Mouse (Mus musculus) midbrain, embryonic 15.5 days (tissue): Measurements from ENCODE around the gene Tnfsf15. TPM values are rescaled to one million over a fixed set of nuclear protein-coding genes. Genes with fewer than 3 reads are reported as not detected.

Experiments used
- ATAC-seq: fragments of 200-750 bp; cut with Nextera tagmentation; replicated peaks from 2 replicates; pipeline ENCODE4 v1.8.0; 2017; ENCODE audit warnings: moderate TSS enrichment
- H3K27ac ChIP-seq: fragments of 300-500 bp; sonication (generic); 2 replicates; pipeline ENCODE4 v1.5.1; 2015; ENCODE audit warnings: mild to moderate bottlenecking, inconsistent platforms
- H3K27me3 ChIP-seq: fragments of 300-500 bp; sonication (generic); replicated peaks from 2 replicates; pipeline ENCODE4 v1.6.1; 2015; ENCODE audit warnings: inconsistent platforms
- H3K36me3 ChIP-seq: fragments of 300-500 bp; sonication (generic); replicated peaks from 2 replicates; pipeline ENCODE4 v1.6.1; 2015; ENCODE audit warnings: inconsistent platforms
- H3K4me1 ChIP-seq: fragments of 300-500 bp; sonication (generic); 2 replicates; pipeline ENCODE4 v1.6.1; 2015; ENCODE audit warnings: inconsistent platforms
- H3K4me2 ChIP-seq: fragments of 300-500 bp; sonication (generic); 2 replicates; pipeline ENCODE4 v1.6.1; 2015; ENCODE audit warnings: inconsistent platforms, mild to moderate bottlenecking, moderate library complexity
- H3K4me3 ChIP-seq: fragments of 300-500 bp; sonication (generic); 2 replicates; pipeline ENCODE4 v1.5.1; 2015; ENCODE audit warnings: mild to moderate bottlenecking, inconsistent platforms
- H3K9ac ChIP-seq: fragments of 300-500 bp; sonication (generic); 2 replicates; pipeline ENCODE4 v1.6.1; 2015; ENCODE audit warnings: mild to moderate bottlenecking, inconsistent platforms
- H3K9me3 ChIP-seq: fragments of 300-500 bp; sonication (generic); 2 replicates; pipeline ENCODE4 v1.6.1; 2016; ENCODE audit warnings: inconsistent platforms
- WGBS: fragments of 180-500 bp; shearing (Covaris S2); methylation state at CpG from one replicate; pipeline ENCODE4 v1.1.7; 2015; ENCODE audit warnings: mixed read lengths; 5-methylcytosine and 5-hydroxymethylcytosine counted together
- polyA plus RNA-seq: library from polyadenylated mRNA; unstranded; fragments of >200 nt; fragmentation: Nextera tagmentation; extraction: Ambion mirVana; gene quantifications from 2 replicates; pipeline ENCODE4 v1.2.1, GENCODE M21; 2015

Gene Tnfsf15
- polyA plus RNA-seq, 1 experiment from 2014 or later: not detected

DNA sequence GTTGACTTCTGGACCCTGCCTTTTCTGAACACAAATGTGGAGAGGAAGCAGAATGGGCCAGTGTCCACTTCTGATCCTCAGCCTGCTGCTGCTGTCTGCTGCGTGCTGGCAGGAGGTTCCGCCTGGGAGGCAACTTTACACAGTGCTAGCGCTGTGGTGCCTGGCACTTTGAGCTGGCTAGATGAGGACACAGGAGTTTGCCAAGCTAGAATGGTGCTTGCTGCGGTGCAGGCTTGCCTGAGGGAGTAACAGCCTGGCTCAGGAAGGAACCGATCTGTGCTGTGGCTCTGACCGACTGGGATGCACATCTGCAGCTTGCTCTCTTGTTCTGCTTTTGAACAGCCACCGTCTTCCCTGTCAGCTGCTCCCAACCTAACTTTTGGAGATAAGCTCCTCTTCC, 5.4 kb downstream of the Tnfsf15 start:
- WGBS: 69% methylated on average over 7 of the region's 7 CpGs
- H3K9ac ChIP-seq: no peak overlapping the region

DNA sequence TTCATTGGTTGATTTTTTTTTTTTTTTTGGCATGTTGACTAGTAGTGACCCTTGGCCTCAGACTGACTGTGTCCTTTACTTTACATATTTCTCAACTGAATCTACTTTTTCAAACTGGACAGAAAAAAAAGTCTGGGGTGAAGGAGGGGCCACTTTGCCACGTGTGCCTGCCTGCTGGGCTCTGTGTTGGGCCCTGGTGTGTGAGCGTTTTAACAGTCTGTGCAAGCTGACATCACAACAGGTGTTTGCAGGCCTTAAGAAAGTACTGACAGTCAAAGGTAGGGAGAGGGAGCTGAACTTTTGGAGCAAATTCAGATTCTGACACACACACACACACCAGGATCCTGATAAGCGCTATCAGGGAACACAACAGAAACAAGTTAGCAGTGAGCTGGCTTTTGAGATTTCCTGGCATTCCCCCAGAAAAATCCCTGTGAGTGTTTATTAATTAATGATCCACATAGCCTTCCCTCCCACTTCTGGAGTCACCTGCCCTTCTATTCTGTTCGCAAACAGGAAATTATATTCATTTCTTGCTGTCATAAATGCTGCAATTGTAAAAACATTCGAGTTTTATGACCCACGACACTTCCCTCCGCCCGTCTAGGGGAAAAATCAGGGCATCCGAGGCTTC, 6.4 kb downstream of the Tnfsf15 start:
- Histone ChIP-seq H3K27me3 (no peaks in the 10 kb centered on the region), H3K9ac (no peak overlapping the region), H3K27ac (no peak overlapping the region), H3K4me2 (no peak overlapping the region), H3K36me3 (no peaks in the 10 kb centered on the region), H3K9me3 (no peaks in the 10 kb centered on the region), H3K4me1 (no peaks in the 10 kb centered on the region), H3K4me3 (no peak overlapping the region)
- 81% methylated on average over 9 of the region's 9 CpGs for WGBS
- ATAC-seq: no peak

More for the DNA sequence above, 5.4 kb downstream of the Tnfsf15 start:
- Histone ChIP-seq H3K4me1 (no peaks in the 10 kb centered on the region), H3K4me2 (no peak overlapping the region), H3K36me3 (no peaks in the 10 kb centered on the region), H3K27me3 (no peaks in the 10 kb centered on the region), H3K27ac (no peak overlapping the region), H3K9me3 (no peaks in the 10 kb centered on the region), H3K4me3 (no peak overlapping the region)
- no peak; the same call in 1 of the 2 replicates for ATAC-seq

DNA sequence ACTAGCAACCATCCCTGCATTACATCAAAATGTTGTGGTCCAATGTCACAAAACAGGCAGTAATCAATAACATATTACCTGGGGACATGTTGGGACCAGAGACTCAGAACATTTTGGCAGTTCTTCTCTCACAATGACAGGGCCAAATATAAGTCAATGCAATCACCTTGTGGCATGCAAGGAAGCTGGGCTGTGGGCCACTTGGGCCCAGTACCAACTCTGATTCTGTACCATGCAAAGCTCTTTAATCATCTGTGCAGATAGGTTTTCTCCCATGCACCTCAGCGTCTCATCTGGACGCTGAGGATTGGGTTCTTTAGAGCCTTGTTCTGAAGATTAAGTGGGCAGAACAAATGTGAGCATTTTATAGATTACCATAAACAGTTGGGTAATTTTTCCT, 13.6 kb downstream of the Tnfsf15 start:
- H3K9ac ChIP-seq: no peak overlapping the region
- 68% methylated on average over 2 of the region's 2 CpGs for WGBS
- no peaks in the 10 kb centered on the region for H3K27me3 ChIP-seq
- no peaks in the 10 kb centered on the region for H3K9me3 ChIP-seq
- no peaks in the 10 kb centered on the region for H3K36me3 ChIP-seq
- no peak overlapping the region for H3K4me2 ChIP-seq
- H3K27ac ChIP-seq: no peak overlapping the region
- H3K4me1 ChIP-seq: no peaks in the 10 kb centered on the region
- H3K4me3 ChIP-seq: no peak overlapping the region
- no peak for ATAC-seq

DNA sequence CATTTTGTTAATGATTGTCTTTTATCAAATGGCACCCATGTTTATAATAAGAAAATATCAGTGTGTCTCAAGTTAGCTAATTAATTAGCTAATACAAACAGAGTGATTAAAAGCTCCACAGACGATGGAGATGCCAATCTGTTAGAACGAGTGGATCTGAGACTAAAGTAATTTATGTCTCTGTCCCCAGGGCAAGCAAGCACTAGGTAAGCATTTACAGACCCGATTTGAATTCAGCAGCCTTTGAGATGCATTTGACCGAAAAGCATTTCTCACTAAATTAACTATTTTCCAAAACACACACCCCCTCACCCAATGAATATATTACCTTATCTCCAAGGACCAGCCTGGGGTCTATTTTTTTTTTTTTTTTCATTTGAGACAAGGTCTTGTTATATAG, 18.2 kb downstream of the Tnfsf15 start:
- Histone ChIP-seq H3K9me3 (no peaks in the 10 kb centered on the region), H3K4me3 (no peak overlapping the region), H3K27ac (no peak overlapping the region), H3K27me3 (no peaks in the 10 kb centered on the region), H3K4me2 (no peak overlapping the region), H3K36me3 (no peaks in the 10 kb centered on the region), H3K9ac (no peak overlapping the region), H3K4me1 (no peaks in the 10 kb centered on the region)
- ATAC-seq: peak; percentile 56
- 44% methylated on average over 4 of the region's 4 CpGs for WGBS

DNA sequence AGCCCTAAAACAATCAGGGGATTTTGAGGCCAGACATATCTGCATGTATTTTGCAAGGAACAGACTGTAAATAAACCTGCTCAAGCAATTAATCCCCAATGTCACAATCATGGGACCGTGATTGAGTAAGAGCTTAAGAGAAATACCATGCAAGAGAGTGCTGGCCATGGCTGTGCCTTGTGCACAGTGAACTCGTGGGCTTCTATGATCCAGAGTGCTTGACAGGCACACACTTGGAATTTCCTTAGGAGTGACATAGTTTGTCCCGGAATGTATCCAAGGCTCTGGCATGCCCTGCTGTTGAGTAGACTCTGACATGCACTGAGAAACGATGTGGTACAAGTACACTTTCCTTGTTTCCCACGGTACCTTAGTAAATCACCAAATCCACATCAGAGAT, 18.9 kb downstream of the Tnfsf15 start:
- H3K4me3 ChIP-seq: no peak overlapping the region
- WGBS: 60% methylated on average over 5 of the region's 5 CpGs
- H3K36me3 ChIP-seq: no peaks in the 10 kb centered on the region
- no peak for ATAC-seq
- no peaks in the 10 kb centered on the region for H3K9me3 ChIP-seq
- H3K4me2 ChIP-seq: no peak overlapping the region
- H3K4me1 ChIP-seq: no peaks in the 10 kb centered on the region
- no peaks in the 10 kb centered on the region for H3K27me3 ChIP-seq
- no peak overlapping the region for H3K9ac ChIP-seq
- H3K27ac ChIP-seq: no peak overlapping the region

DNA sequence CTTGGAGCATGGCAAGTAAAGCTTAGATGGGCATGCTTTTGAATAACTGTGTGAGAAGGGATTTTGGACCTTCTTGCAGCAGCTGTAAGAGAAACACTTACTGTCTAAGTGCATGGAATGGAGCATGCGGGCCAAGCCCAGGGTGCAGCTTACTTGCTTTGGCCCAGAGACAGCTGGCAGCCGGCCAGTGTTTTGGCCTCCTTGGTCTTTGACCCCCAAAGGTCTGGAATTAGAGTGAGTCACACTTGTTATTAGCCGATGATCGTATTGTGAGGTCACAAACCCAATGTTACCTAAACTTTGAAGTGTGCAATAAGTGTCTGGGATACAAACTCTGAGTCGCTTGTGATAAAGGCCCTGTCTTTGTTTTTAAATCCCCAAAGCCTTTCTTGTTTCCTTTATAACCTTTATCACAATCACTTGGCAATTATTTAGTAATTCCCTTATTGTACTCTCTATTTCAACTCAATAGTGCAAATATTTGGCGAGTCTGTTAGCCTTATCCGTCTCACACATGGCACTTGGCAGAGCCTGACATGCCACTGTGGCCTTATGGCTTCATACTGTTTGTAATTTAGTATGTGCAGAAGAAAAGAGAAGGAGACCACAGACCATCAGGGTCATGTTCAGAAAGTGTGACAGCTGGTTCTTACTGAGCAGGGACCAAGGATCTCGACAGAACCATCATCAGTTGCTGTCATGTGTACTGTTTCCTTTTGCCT, 26.8 kb downstream of the Tnfsf15 start:
- 63% methylated on average over 8 of the region's 8 CpGs for WGBS
- Histone ChIP-seq H3K27ac (no peak overlapping the region), H3K9ac (no peak overlapping the region), H3K36me3 (no peaks in the 10 kb centered on the region), H3K4me2 (no peak overlapping the region), H3K27me3 (no peaks in the 10 kb centered on the region), H3K4me1 (no peaks in the 10 kb centered on the region), H3K4me3 (no peak overlapping the region), H3K9me3 (no peaks in the 10 kb centered on the region)
- no peak for ATAC-seq

DNA sequence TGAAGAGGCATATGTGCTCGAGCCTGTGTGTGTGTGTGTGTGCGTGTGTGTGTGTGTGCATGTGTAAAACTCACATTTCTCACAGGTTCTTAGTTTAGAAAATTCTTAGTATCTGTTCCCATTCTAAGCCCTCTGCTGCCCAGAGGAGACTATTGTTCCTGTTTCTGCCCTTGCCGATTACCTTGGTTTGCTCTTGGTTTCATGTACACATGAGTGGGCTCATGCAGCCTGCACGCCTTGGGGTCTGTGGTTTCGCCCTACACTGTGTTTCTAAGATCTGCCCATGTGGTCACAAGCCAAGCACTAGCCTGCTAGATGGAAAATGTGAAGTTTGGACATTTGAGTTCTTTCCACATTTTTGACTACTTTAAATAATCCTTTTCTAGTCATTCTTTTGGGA, 33.0 kb downstream of the Tnfsf15 start:
- H3K27ac ChIP-seq: no peak overlapping the region
- WGBS: 87% methylated on average over 5 of the region's 5 CpGs

DNA sequence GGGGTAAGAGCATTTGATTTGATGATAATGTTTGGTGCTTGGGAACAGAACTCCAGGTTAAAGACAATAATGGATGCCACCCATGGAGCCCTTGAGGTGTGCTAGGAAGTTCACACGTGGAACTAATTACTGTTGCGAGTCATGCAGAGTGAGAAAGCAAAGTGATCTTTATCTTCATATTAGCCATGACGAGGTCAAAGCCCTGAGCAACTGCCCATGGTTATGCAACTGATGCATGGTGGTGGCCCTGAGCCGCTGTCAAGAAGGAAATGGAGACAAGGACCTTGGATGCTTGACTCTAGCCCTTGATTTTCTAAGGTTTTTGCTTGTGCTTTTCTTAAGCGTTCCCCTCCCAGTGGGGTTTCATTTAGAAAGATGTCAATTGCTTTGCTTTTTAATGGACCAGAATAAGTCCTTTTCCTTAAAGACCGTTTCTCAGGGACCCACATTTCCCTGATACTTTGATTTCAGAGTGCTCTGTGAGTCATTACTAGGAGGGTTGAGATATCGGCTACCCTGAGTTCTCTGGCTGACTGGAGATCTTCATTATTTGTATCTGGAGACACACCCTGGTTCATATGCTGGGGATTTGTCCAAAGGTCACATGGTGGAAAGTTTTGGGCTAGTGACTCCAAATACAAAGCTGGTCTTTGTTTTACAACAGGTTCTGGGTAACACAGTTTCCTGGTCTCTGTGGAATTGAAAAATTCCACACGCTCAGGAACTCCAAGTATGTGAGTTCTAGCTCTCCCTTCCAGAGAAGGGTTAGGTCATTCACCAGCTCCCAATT, 34.3 kb downstream of the Tnfsf15 start:
- no peaks in the 10 kb centered on the region for H3K4me1 ChIP-seq
- no peak overlapping the region for H3K9ac ChIP-seq
- H3K27ac ChIP-seq: no peak overlapping the region
- no peak for ATAC-seq
- no peak overlapping the region for H3K4me2 ChIP-seq
- WGBS: 70% methylated on average over 8 of the region's 8 CpGs
- no peaks in the 10 kb centered on the region for H3K27me3 ChIP-seq
- no peak overlapping the region for H3K4me3 ChIP-seq
- H3K9me3 ChIP-seq: no peaks in the 10 kb centered on the region
- H3K36me3 ChIP-seq: no peaks in the 10 kb centered on the region

More for the DNA sequence above, 33.0 kb downstream of the Tnfsf15 start:
- ATAC-seq: no peak
- Histone ChIP-seq H3K9ac (no peak overlapping the region), H3K4me1 (no peaks in the 10 kb centered on the region), H3K9me3 (no peaks in the 10 kb centered on the region), H3K4me2 (no peak overlapping the region), H3K36me3 (no peaks in the 10 kb centered on the region), H3K4me3 (no peak overlapping the region), H3K27me3 (no peaks in the 10 kb centered on the region)

DNA sequence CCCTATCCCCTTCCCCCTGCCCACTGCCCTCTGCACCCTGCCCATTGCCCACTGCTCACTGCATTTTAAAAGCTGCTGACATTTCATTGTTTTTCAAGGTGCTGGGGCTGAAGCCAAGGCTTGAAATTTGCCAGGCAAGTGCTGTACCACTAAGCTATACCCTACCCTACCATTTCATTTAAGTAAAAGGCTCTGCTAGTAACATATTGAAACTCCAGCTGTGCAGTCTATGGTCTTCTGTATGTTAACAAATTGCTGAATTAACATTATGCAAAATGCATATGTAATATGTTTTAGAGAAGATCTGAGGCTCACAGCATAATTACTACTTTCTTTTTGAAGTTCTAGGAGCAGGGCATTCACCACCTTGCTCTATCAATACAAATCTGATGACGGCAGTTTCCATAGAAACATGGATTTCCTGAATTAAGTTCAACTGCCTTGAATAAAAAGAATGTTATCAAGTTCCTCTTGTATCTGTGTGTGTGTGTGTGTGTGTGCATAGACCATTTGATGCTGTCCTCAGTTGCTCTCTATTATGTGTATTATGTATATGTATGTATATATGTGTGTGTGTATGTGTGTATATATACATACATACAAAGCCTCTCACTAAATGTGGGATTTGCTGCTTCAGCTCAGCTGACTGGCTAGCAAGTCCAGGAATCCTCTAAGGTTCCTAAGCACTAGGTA, 38.5 kb downstream of the Tnfsf15 start:
- H3K27ac ChIP-seq: no peak overlapping the region
- H3K9ac ChIP-seq: no peak overlapping the region
- H3K4me1 ChIP-seq: no peaks in the 10 kb centered on the region
- H3K36me3 ChIP-seq: no peaks in the 10 kb centered on the region
- 47% methylated on average over 1 of the region's 1 CpGs for WGBS
- ATAC-seq: peak; percentile 79
- no peak overlapping the region for H3K4me3 ChIP-seq
- H3K9me3 ChIP-seq: no peaks in the 10 kb centered on the region
- H3K27me3 ChIP-seq: no peaks in the 10 kb centered on the region
- H3K4me2 ChIP-seq: no peak overlapping the region

DNA sequence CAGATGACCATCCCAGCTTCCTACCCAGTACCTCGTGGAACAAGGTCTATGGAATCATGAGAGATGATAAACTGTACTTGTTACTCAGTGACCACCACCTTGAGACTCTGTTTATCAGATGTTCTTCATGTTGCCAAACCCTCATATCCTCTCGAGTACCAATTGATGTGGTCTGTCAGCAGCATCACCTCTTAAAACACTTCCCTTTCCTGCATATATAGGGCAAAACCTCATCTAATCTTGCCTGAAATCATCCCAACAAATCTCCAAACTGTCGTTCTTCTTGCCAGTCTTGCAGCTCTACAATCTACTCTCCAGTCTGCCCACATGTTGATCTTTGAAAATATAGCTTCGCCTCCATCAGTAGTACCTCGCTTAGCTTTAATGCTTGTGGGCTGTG, 40.7 kb downstream of the Tnfsf15 start:
- Histone ChIP-seq H3K9me3 (no peaks in the 10 kb centered on the region), H3K36me3 (no peaks in the 10 kb centered on the region), H3K27ac (no peak overlapping the region), H3K27me3 (no peaks in the 10 kb centered on the region), H3K4me1 (no peaks in the 10 kb centered on the region), H3K9ac (no peak overlapping the region), H3K4me3 (no peak overlapping the region), H3K4me2 (no peak overlapping the region)
- ATAC-seq: no peak
- 83% methylated on average over 5 of the region's 5 CpGs for WGBS

DNA sequence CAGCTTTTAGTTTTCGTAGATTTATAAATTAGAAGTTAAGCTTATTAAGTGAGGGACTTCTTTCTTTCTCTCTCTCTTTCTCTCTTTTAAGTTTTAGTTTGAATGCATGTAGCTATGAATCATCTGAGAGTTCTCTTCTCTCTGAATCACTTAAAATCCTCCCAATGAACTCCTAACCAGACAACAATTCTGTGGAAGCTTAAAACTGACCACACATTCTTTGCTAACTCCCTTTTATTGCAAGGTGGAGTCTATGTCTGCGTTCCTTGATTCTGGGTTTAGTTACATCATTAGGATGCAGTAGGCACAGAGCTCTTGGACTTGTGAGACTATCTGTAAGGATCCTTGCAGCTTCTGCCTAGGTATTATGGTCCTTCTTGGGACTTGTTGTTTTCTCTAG, 41.2 kb downstream of the Tnfsf15 start:
- WGBS: 88% methylated on average over 2 of the region's 2 CpGs
- Histone ChIP-seq H3K4me1 (no peaks in the 10 kb centered on the region), H3K4me3 (no peak overlapping the region), H3K27me3 (no peaks in the 10 kb centered on the region), H3K36me3 (no peaks in the 10 kb centered on the region), H3K27ac (no peak overlapping the region), H3K9ac (no peak overlapping the region), H3K4me2 (no peak overlapping the region), H3K9me3 (no peaks in the 10 kb centered on the region)
- no peak for ATAC-seq

DNA sequence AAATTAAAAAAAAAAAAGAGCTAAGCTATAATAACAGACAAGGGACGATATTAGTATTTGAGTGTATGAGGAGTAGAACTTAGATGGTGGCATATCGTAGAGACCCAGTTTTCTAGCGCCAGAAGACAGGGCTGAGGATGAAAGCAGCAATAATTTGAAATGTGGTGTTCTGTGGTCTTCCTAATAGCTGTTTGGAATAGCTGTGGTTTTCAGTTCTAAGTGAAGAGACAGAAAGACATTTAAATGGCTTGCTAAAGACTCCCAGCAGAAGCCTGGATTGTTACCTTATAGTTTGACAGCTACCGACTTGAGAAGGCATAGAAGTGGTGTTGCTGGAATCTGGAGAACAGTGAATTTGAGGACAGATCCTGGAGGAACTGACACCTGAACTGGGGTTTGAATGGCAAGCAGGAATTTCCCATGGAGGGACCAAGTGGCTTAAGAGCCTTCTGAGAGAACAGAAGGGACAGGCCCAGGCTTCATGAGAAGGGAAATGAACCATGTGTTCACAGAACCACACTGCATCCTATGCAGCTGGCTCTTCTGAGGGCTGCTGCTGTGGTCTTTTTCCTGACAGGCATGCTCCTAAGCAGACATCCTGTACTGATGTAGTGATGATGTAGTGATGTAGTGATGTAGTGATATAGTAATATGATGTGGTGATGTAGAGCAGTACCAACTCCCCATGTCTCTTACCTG, 42.8 kb downstream of the Tnfsf15 start:
- Histone ChIP-seq H3K9ac (no peak overlapping the region), H3K4me1 (no peaks in the 10 kb centered on the region), H3K9me3 (no peaks in the 10 kb centered on the region), H3K27ac (no peak overlapping the region), H3K4me3 (no peak overlapping the region), H3K36me3 (no peaks in the 10 kb centered on the region), H3K4me2 (no peak overlapping the region), H3K27me3 (no peaks in the 10 kb centered on the region)
- WGBS: 89% methylated on average over 4 of the region's 4 CpGs
- no peak for ATAC-seq
